Mouse (Mus musculus): ENCODE measurements at regions not wholly inside any gene's neighbourhood (a gene's known extent, or its start where the extent isn't known, plus 50 kb on each side); places are given as distances from the start of the nearest gene placed in this dataset.

DNA sequence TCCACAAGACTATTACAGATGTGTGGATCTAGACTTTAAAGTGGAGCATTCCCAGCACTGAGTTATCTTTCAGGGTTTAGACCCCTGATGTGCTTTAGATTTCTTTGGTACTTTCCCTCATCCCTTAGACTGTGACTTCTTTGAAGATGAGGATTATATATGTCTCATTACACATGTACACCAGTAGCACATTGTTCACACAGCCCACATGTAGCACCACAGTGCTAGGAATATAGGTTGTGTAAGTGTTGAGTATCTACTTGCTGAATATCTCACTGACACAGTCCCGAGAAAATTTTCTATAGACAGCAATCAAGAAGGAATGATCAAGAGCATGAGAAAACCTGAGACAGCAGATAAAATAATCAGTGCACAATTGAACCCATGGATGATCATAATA, 243.4 kb upstream of the Brinp1 start:
- DNase-seq (ENCODE audit: low spot score), result no peak

DNA sequence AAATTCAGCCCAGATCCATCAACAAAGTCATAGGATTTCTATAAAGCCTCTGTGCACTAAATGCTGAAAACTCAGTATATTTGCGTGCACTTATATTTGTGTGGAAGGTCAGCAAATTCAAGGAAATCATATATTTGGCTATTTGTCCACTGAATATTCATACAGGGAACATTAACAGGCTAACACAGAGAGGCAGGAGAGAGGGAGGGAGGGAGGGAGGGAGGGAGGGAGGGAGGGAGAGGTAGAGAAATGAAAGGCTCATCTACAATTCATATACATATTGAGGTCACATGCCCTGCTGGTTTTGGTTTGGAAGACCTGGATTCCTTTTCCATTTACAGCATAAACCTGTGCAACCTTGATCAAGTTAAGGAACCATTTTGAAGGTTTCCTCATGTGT, 241.9 kb upstream of the Brinp1 start:
- no peak for DNase-seq (ENCODE audit: low spot score)

DNA sequence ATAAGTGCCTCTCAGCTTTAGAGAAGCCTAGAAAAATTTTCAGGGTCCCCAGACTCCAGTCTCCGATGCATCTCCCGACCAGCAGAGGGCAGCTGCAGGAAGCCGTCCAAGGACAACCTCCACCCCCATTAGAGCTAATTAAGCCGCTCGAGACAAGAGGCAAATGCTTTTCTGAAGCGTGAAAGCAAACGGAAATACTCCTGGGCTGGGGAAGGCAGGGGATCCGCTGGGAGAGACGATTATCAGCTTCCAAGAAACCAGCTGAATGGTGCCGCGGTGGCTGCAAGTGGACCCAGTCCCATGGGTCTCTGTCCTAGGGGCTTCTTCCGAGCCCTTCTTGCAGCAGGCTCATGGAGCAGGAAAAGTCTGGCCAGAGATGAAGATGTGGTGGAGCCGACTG, 241.4 kb upstream of the Brinp1 start:
- peak; percentile 58 for DNase-seq (ENCODE audit: low spot score)
